In the genomic region with DNA sequence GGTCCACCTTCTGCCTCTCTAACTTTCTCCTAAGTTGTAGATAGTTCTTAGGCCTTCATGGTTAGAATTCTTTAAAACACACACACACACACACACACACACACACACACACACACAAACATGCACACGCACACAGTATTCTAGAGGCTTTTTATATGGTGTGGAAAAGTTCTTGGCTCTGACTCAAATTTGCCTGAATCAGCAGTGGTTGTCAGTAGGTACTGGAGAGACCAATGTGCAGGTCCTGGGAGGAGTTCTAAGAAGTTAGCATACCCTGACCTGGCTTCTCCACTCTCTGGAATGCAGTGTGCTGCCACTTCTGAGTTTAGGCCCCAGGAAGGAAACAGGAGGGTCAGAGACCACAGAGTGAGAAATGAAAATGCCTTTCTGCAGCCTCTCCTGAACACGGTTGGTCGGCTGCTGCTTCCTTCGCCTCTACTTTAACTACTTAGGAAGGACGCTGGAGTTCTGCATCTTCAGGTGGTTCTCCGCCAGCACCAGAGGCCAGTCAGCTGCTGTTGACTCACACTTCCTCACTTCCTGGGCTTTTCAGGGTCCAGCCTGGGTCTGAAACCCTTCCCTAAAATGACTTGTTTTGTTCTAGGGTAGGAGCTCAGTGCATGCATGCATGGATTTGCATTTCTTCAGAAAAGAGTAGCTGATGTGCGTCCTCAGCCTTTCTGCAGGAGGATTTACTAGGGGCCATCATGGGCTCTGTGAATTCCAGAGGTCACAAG, we compare ENCODE assay signal across 13 mouse cellular contexts. TPM values are rescaled to one million over a fixed set of nuclear protein-coding genes. Genes with fewer than 3 reads are reported as not detected.
DNase-seq lines count a peak whose midpoint lies in the region; ATAC-seq lines count a peak whose summit lies in the region.
"Had no signal": no experiment of that assay in that cellular context is flagged by ENCODE, and none has a peak within 500 bp of the region (broad histone marks: within the 10 kb centered on the region; RNA-seq: fewer than 3 reads in every experiment).

No protein-coding gene starts in this region.

- peaks cover 19% of the 10 kb centered on the region for H3K4me1 ChIP-seq in heart, embryonic 13.5 days
- peaks cover 15% of the 10 kb centered on the region for H3K4me1 ChIP-seq in lung, embryonic 15.5 days

- no peak overlapping the region for H3K4me3 ChIP-seq in heart, embryonic 13.5 days
- no peak overlapping the region for H3K4me3 ChIP-seq in lung, embryonic 15.5 days
- H3K4me3 ChIP-seq: embryonic facial prominence, embryonic 12.5 days had no signal

- no peak for ATAC-seq in heart, embryonic 13.5 days (ENCODE audit: extremely low read depth, insufficient number of reproducible peaks, low FRiP score, low TSS enrichment)
- ATAC-seq in lung, embryonic 15.5 days (ENCODE audit: borderline replicate concordance, extremely low read depth, low FRiP score, low TSS enrichment), result peak; percentile 11; the same call in 1 of the 2 replicates
- peak; percentile 65 for ATAC-seq in granulocyte monocyte progenitor cell, adult 5-6 weeks (replicated peaks; ENCODE audit: poor library complexity, severe bottlenecking)
- peak; percentile 27; the same call in 1 of the 2 replicates for ATAC-seq in megakaryocyte progenitor cell, adult 5-6 weeks (replicated peaks; ENCODE audit: poor library complexity)
- ATAC-seq in megakaryocyte-erythroid progenitor cell, adult 5-6 weeks (replicated peaks; ENCODE audit: low FRiP score, low TSS enrichment, poor library complexity, severe bottlenecking), result no peak
- ATAC-seq: forebrain, embryonic 16.5 days had no signal

- H3K9me3 ChIP-seq in heart, embryonic 13.5 days, result no peaks in the 10 kb centered on the region
- no peaks in the 10 kb centered on the region for H3K9me3 ChIP-seq in lung, embryonic 15.5 days
- H3K9me3 ChIP-seq: embryonic facial prominence, embryonic 12.5 days had no signal

- DNase-seq in heart, postnatal 10 days, result no peak
- DNase-seq in lung, postnatal 25 days (ENCODE audit: low spot score), result no peak
- DNase-seq in layer of hippocampus, adult 9-10 months (ENCODE audit: low spot score), result no peak
- DNase-seq: cerebellum, adult 9-11 months had no signal

- no peaks in the 10 kb centered on the region for H3K36me3 ChIP-seq in heart, embryonic 13.5 days
- no peaks in the 10 kb centered on the region for H3K36me3 ChIP-seq in lung, embryonic 15.5 days
- H3K36me3 ChIP-seq: embryonic facial prominence, embryonic 12.5 days had no signal

- no peak overlapping the region for H3K9ac ChIP-seq in heart, embryonic 13.5 days
- no peak overlapping the region for H3K9ac ChIP-seq in lung, embryonic 15.5 days
- H3K9ac ChIP-seq: embryonic facial prominence, embryonic 12.5 days had no signal

- H3K27ac ChIP-seq in heart, embryonic 13.5 days (replicated peaks), result peak overlapping the region; percentile 20
- peak overlapping the region; percentile 16; the same call in 1 of the 2 replicates for H3K27ac ChIP-seq in lung, embryonic 15.5 days
- H3K27ac ChIP-seq: embryonic facial prominence, embryonic 12.5 days had no signal

- intact Hi-C loops in heart, postnatal 10 days (cut with DNase I), result no loop called here

- H3K4me2 ChIP-seq in heart, embryonic 13.5 days, result peak overlapping the region; percentile 8; the same call in 1 of the 2 replicates
- no peak overlapping the region; the same call in 1 of the 2 replicates for H3K4me2 ChIP-seq in lung, embryonic 15.5 days
- H3K4me2 ChIP-seq: embryonic facial prominence, embryonic 12.5 days had no signal

- 46% methylated on average over 7 of the region's 7 CpGs for WGBS in heart, embryonic 13.5 days
- 45% methylated on average over 7 of the region's 7 CpGs for WGBS in lung, embryonic 15.5 days

- no peaks in the 10 kb centered on the region for H3K27me3 ChIP-seq in heart, embryonic 13.5 days (replicated peaks)
- no peaks in the 10 kb centered on the region for H3K27me3 ChIP-seq in lung, embryonic 15.5 days
- H3K27me3 ChIP-seq: embryonic facial prominence, embryonic 12.5 days had no signal

RNA-seq across cellular contexts. Expression of a gene that starts 0.7 kb away (rescaled TPM):
- polyA plus RNA-seq in heart, embryonic 13.5 days (2015; fragmentation: Nextera tagmentation; extraction: Ambion mirVana), result 0.41 and 0.46 TPM in 2 replicates
- total RNA-seq in heart, postnatal 10 days (2021), result under 1 TPM; 0.45 to 0.97 TPM
- 0.88 and 1.1 TPM in 2 replicates for polyA plus RNA-seq in lung, embryonic 15.5 days (2015; fragmentation: Nextera tagmentation; extraction: Ambion mirVana)
- 50.8 and 51.6 TPM in 2 replicates for total RNA-seq in granulocyte monocyte progenitor cell, adult 5-6 weeks (2014; fragmentation: Nextera tagmentation)
- 17.3 and 22.7 TPM in 2 replicates for total RNA-seq in granulocyte monocyte progenitor cell, adult 5-6 weeks (2017)
- 27.5 and 28.0 TPM in 2 replicates for total RNA-seq in megakaryocyte progenitor cell, adult 5-6 weeks (2015)
- total RNA-seq in megakaryocyte progenitor cell, adult 5-6 weeks (2017), result 15.5 and 21.1 TPM in 2 replicates
- 0.99 and 2.4 TPM in 2 replicates for total RNA-seq in megakaryocyte-erythroid progenitor cell, adult 5-6 weeks (2014; fragmentation: Nextera tagmentation)
- total RNA-seq in megakaryocyte-erythroid progenitor cell, adult 5-6 weeks (2017), result 0.46 TPM in 1 of 2 replicates, not detected in the other
- polyA plus RNA-seq: CD4-positive, CD25-positive, alpha-beta regulatory T cell, adult 4 months had no signal

RNA-seq across cellular contexts. Expression of a gene that starts 50.0 kb away (rescaled TPM):
- 4.7 and 6.0 TPM in 2 replicates for polyA plus RNA-seq in heart, embryonic 13.5 days (2015; fragmentation: Nextera tagmentation; extraction: Ambion mirVana)
- 1 to 10 TPM; 1.9 to 2.1 TPM for total RNA-seq in heart, postnatal 10 days (2021)
- polyA plus RNA-seq in lung, embryonic 15.5 days (2015; fragmentation: Nextera tagmentation; extraction: Ambion mirVana), result 8.6 and 8.7 TPM in 2 replicates
- 3.4 and 4.8 TPM in 2 replicates for total RNA-seq in granulocyte monocyte progenitor cell, adult 5-6 weeks (2014; fragmentation: Nextera tagmentation)
- total RNA-seq in granulocyte monocyte progenitor cell, adult 5-6 weeks (2017), result 2.2 and 2.8 TPM in 2 replicates
- 3.7 and 4.3 TPM in 2 replicates for total RNA-seq in megakaryocyte progenitor cell, adult 5-6 weeks (2015)
- 1.6 and 2.7 TPM in 2 replicates for total RNA-seq in megakaryocyte progenitor cell, adult 5-6 weeks (2017)
- 2.6 and 3.4 TPM in 2 replicates for total RNA-seq in megakaryocyte-erythroid progenitor cell, adult 5-6 weeks (2014; fragmentation: Nextera tagmentation)
- total RNA-seq in megakaryocyte-erythroid progenitor cell, adult 5-6 weeks (2017), result 1.8 and 2.7 TPM in 2 replicates

RNA-seq across cellular contexts. Expression of a gene that starts 51.9 kb away (rescaled TPM):
- polyA plus RNA-seq in heart, embryonic 13.5 days (2015; fragmentation: Nextera tagmentation; extraction: Ambion mirVana), result 16.6 and 19.9 TPM in 2 replicates
- total RNA-seq in heart, postnatal 10 days (2021), result 100 to 1,000 TPM; 205 to 214 TPM
- polyA plus RNA-seq in lung, embryonic 15.5 days (2015; fragmentation: Nextera tagmentation; extraction: Ambion mirVana), result 1.3 and 1.4 TPM in 2 replicates
- not detected in 2 replicates for total RNA-seq in granulocyte monocyte progenitor cell, adult 5-6 weeks (2014; fragmentation: Nextera tagmentation)
- not detected in 2 replicates for total RNA-seq in granulocyte monocyte progenitor cell, adult 5-6 weeks (2017)
- total RNA-seq in megakaryocyte progenitor cell, adult 5-6 weeks (2015), result not detected in 2 replicates
- not detected in 2 replicates for total RNA-seq in megakaryocyte progenitor cell, adult 5-6 weeks (2017)
- not detected in 2 replicates for total RNA-seq in megakaryocyte-erythroid progenitor cell, adult 5-6 weeks (2014; fragmentation: Nextera tagmentation)
- total RNA-seq in megakaryocyte-erythroid progenitor cell, adult 5-6 weeks (2017), result not detected in 2 replicates
- total RNA-seq: left cerebral cortex, postnatal 25 days had no signal
- polyA plus RNA-seq: CD4-positive, CD25-positive, alpha-beta regulatory T cell, adult 4 months had no signal

Comparison
In these comparisons a context has a peak if more than half of its experiments do, and no peak if none do; other contexts are left out.
1. ATAC-seq: peak in lung, embryonic 15.5 days (single experiment), granulocyte monocyte progenitor cell, adult 5-6 weeks (single experiment) and megakaryocyte progenitor cell, adult 5-6 weeks (single experiment); none in heart, embryonic 13.5 days (single experiment) and megakaryocyte-erythroid progenitor cell, adult 5-6 weeks (single experiment).
2. RNA of a gene that starts 0.7 kb away (total RNA-seq): 17.3 to 51.6 TPM in granulocyte monocyte progenitor cell, adult 5-6 weeks and 15.5 to 28.0 TPM in megakaryocyte progenitor cell, adult 5-6 weeks; 0.46 to 2.4 TPM in megakaryocyte-erythroid progenitor cell, adult 5-6 weeks and 0.45 to 0.97 TPM in heart, postnatal 10 days; every median in the first group is over 4 times any median in the second.
3. RNA of a gene that starts 51.9 kb away (total RNA-seq): 205 to 214 TPM in heart, postnatal 10 days; not detected in granulocyte monocyte progenitor cell, adult 5-6 weeks, not detected in megakaryocyte progenitor cell, adult 5-6 weeks and not detected in megakaryocyte-erythroid progenitor cell, adult 5-6 weeks; every median in the first group is over 100 times any median in the second.